22 mouse cellular contexts compared by ENCODE assay signal in the genomic region with DNA sequence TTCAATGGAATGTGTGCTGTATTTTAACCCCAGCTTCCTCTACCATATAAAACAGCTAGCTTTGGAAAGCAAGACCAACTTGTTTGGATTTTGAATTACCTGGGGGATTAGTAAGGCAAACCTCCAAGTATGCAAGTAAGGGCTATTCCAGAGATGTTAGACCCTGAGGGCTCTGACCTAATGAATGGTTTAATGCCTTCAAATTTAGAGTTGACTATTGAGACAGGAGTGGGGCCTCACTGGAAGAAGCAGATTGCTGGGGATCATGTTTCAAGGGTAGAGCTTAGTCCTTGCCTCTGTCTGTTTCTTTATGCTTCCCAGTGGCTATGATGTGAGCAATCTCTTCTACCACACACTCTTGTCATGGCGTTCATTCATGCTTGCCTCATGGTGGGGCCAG.
DNase-seq lines count a peak whose midpoint lies in the region; ATAC-seq and TF ChIP-seq lines count a peak whose summit lies in the region.
"Had no signal": no experiment of that assay in that cellular context is flagged by ENCODE, and none has a peak within 500 bp of the region (broad histone marks: within the 10 kb centered on the region; RNA-seq: fewer than 3 reads in every experiment).

No protein-coding gene starts in this region.

- H3K36me3 ChIP-seq in embryonic facial prominence, embryonic 14.5 days (ENCODE audit: control insufficient read depth, insufficient read depth, low read length), result peaks cover 32% of the 10 kb centered on the region
- peaks cover 20% of the 10 kb centered on the region for H3K36me3 ChIP-seq in limb, embryonic 14.5 days (ENCODE audit: control insufficient read depth, insufficient read depth, low read length)
- H3K36me3 ChIP-seq in heart, embryonic 12.5 days, result peaks cover 76% of the 10 kb centered on the region

- no peak for TF ChIP-seq POLR2A in limb, embryonic 14.5 days (IDR thresholded peaks at IDR 0.05; ENCODE audit: borderline replicate concordance, extremely low read depth, insufficient read depth, insufficient read length)

- H3K4me2 ChIP-seq in embryonic facial prominence, embryonic 14.5 days (ENCODE audit: low read depth, low read length), result no peak overlapping the region
- no peak overlapping the region for H3K4me2 ChIP-seq in limb, embryonic 14.5 days (replicated peaks; ENCODE audit: low read depth, low read length, severe bottlenecking)
- H3K4me2 ChIP-seq in heart, embryonic 12.5 days, result no peak overlapping the region
- H3K4me2 ChIP-seq: embryonic facial prominence, embryonic 12.5 days; forebrain, embryonic 13.5 days; hindbrain, embryonic 12.5 days had no signal

- no peaks in the 10 kb centered on the region for H3K9me3 ChIP-seq in embryonic facial prominence, embryonic 14.5 days (ENCODE audit: control insufficient read depth, low read length)
- H3K9me3 ChIP-seq in limb, embryonic 14.5 days (ENCODE audit: control insufficient read depth, low read length), result no peaks in the 10 kb centered on the region
- H3K9me3 ChIP-seq in heart, embryonic 12.5 days (replicated peaks), result no peaks in the 10 kb centered on the region
- H3K9me3 ChIP-seq: embryonic facial prominence, embryonic 12.5 days; forebrain, embryonic 13.5 days; hindbrain, embryonic 12.5 days had no signal

- DNase-seq in embryo, embryonic 10.5 days (ENCODE audit: low spot score), result peak; percentile 26
- DNase-seq in embryo, embryonic 11 days, result no peak
- DNase-seq in 3T3-L1 (ENCODE audit: low read depth, low spot score), result peak; percentile 15
- DNase-seq in embryonic facial prominence, embryonic 14.5 days (ENCODE audit: low spot score), result peak; percentile 68
- peak; percentile 12 for DNase-seq in limb, embryonic 14.5 days (ENCODE audit: low spot score)
- DNase-seq in ovary, postnatal 36 days (ENCODE audit: low spot score), result no peak
- DNase-seq: adrenal gland, adult 2 months; adrenal gland, postnatal 25 days; cerebellum, adult 2 months; cerebellum, postnatal 10 days; forebrain, postnatal 0 days; gastrocnemius, adult 2 months; gastrocnemius, postnatal 25 days; heart, postnatal 10 days; heart, postnatal 4 days had no signal

- no peak overlapping the region for H3K4me3 ChIP-seq in embryonic facial prominence, embryonic 14.5 days (ENCODE audit: low read depth, low read length)
- no peak overlapping the region for H3K4me3 ChIP-seq in limb, embryonic 14.5 days (replicated peaks; ENCODE audit: low read length)
- no peak overlapping the region for H3K4me3 ChIP-seq in heart, embryonic 12.5 days
- H3K4me3 ChIP-seq: embryonic facial prominence, embryonic 12.5 days; forebrain, embryonic 13.5 days; gastrocnemius, adult 2 months; hindbrain, embryonic 12.5 days had no signal

- no peak overlapping the region for H3K27ac ChIP-seq in embryonic facial prominence, embryonic 14.5 days (replicated peaks; ENCODE audit: low read depth, low read length)
- H3K27ac ChIP-seq in limb, embryonic 14.5 days (replicated peaks; ENCODE audit: low read depth, low read length), result no peak overlapping the region
- no peak overlapping the region for H3K27ac ChIP-seq in heart, embryonic 12.5 days (ENCODE audit: poor library complexity, severe bottlenecking)
- H3K27ac ChIP-seq: embryonic facial prominence, embryonic 12.5 days; forebrain, embryonic 13.5 days; gastrocnemius, adult 2 months; hindbrain, embryonic 12.5 days had no signal

- H3K9ac ChIP-seq in embryonic facial prominence, embryonic 14.5 days (ENCODE audit: low read depth, low read length), result no peak overlapping the region
- H3K9ac ChIP-seq in limb, embryonic 14.5 days (ENCODE audit: low read depth, low read length, severe bottlenecking), result no peak overlapping the region
- H3K9ac ChIP-seq in heart, embryonic 12.5 days, result no peak overlapping the region
- H3K9ac ChIP-seq: embryonic facial prominence, embryonic 12.5 days; forebrain, embryonic 13.5 days; forebrain, postnatal 0 days; hindbrain, embryonic 12.5 days had no signal

- 52% methylated on average over 1 of the region's 1 CpGs for WGBS in embryonic facial prominence, embryonic 14.5 days
- 26% methylated on average over 1 of the region's 1 CpGs for WGBS in limb, embryonic 14.5 days
- 62% methylated on average over 1 of the region's 1 CpGs for WGBS in heart, embryonic 12.5 days

- no peaks in the 10 kb centered on the region for H3K27me3 ChIP-seq in embryonic facial prominence, embryonic 14.5 days (replicated peaks; ENCODE audit: control insufficient read depth, insufficient read depth, low read length)
- no peaks in the 10 kb centered on the region for H3K27me3 ChIP-seq in limb, embryonic 14.5 days (ENCODE audit: control insufficient read depth, insufficient read depth, low read length)
- H3K27me3 ChIP-seq in heart, embryonic 12.5 days (replicated peaks), result no peaks in the 10 kb centered on the region
- H3K27me3 ChIP-seq: CH12.LX; embryonic facial prominence, embryonic 12.5 days; hindbrain, embryonic 12.5 days had no signal

- H3K4me1 ChIP-seq in embryonic facial prominence, embryonic 14.5 days (ENCODE audit: control insufficient read depth, insufficient read depth, low read length), result peaks cover 5% of the 10 kb centered on the region; the same call in 1 of the 2 replicates
- peaks cover 9% of the 10 kb centered on the region for H3K4me1 ChIP-seq in limb, embryonic 14.5 days (ENCODE audit: control insufficient read depth, insufficient read depth, low read length)
- H3K4me1 ChIP-seq in heart, embryonic 12.5 days (replicated peaks), result 0 out of 2 replicates have a peak, but pooled peaks cover 4% of the 10 kb centered on the region
- H3K4me1 ChIP-seq: embryonic facial prominence, embryonic 12.5 days; hindbrain, embryonic 12.5 days had no signal

- peak; percentile 76; the same call in 1 of the 2 replicates for ATAC-seq in embryonic facial prominence, embryonic 14.5 days (ENCODE audit: low read depth)
- peak; percentile 34 for ATAC-seq in limb, embryonic 14.5 days (ENCODE audit: low FRiP score, low read depth)
- ATAC-seq in heart, embryonic 12.5 days (ENCODE audit: insufficient number of reproducible peaks, low FRiP score), result no peak
- ATAC-seq: forebrain, embryonic 13.5 days; forebrain, postnatal 0 days; hindbrain, embryonic 16.5 days; inflammation-experienced regulatory T-cells, adult 6 months had no signal

Comparison
In these comparisons a context has a peak if more than half of its experiments do, and no peak if none do; other contexts are left out.
1. DNase-seq: peak in embryo, embryonic 10.5 days (single experiment), 3T3-L1 (single experiment), embryonic facial prominence, embryonic 14.5 days (single experiment) and limb, embryonic 14.5 days (single experiment); none in embryo, embryonic 11 days (single experiment) and ovary, postnatal 36 days (single experiment).